Mouse (Mus musculus) activated CD4-positive, CD25-positive, alpha-beta regulatory T cell (primary cell): ENCODE data around the gene Ccdc134. TPM values are rescaled to one million over a fixed set of nuclear protein-coding genes. Genes with fewer than 3 reads are reported as not detected.

Source experiments
- polyA plus RNA-seq, 2 experiments: library from polyadenylated mRNA; unstranded; fragments of 100-300 nt; shearing (Covaris generic); gene quantifications; one replicate each; pipeline ENCODE4 v1.2.1; 2017

The Ccdc134 gene
- polyA plus RNA-seq = 10 to 100 TPM; 25.7 to 27.7 TPM

GRCm38 (mm10) chr15:82127426-82128374, at the start of gene Ccdc134:
TSS of gene Ccdc134 (plus strand) at chr15:82127922.

GRCm38 (mm10) chr15:82146770-82147610, 19.3 kb downstream of the Ccdc134 start, which contains the start of gene Srebf2:
TSS of gene Srebf2 (plus strand) at chr15:82147181.

Other genes starting within 250 kb of the Ccdc134 start
- 10 to 100 TPM; 43.2 to 56.7 TPM for gene Polr3h, start 201.7 kb upstream of the Ccdc134 start, polyA plus RNA-seq
- under 1 TPM in 1 of 2 experiments, not detected in 1; 0.36 TPM for gene Csdc2, start 191.2 kb upstream of the Ccdc134 start, polyA plus RNA-seq
- gene Pmm1, start 167.0 kb upstream of the Ccdc134 start, polyA plus RNA-seq = 10 to 100 TPM in 1 of 2 experiments, 1 to 10 TPM in 1; 6.9 to 20.5 TPM
- not detected for gene 1700029P11Rik, start 147.4 kb upstream of the Ccdc134 start, polyA plus RNA-seq
- 10 to 100 TPM; 60.7 to 84.2 TPM for gene Xrcc6, start 140.1 kb upstream of the Ccdc134 start, polyA plus RNA-seq
- gene Desi1, start 94.1 kb upstream of the Ccdc134 start, polyA plus RNA-seq = 10 to 100 TPM; 31.3 to 45.5 TPM
- gene Snu13, start 80.3 kb upstream of the Ccdc134 start, polyA plus RNA-seq = 100 to 1,000 TPM; 149 to 178 TPM
- gene 4930407I10Rik, start 68.8 kb upstream of the Ccdc134 start, polyA plus RNA-seq = not detected
- under 1 TPM in 1 of 2 experiments, not detected in 1; 0.22 TPM for gene Mei1, start 57.9 kb upstream of the Ccdc134 start, polyA plus RNA-seq
- 100 to 1,000 TPM in 1 of 2 experiments, 10 to 100 TPM in 1; 59.7 to 125 TPM for gene Srebf2, start 19.3 kb downstream of the Ccdc134 start, polyA plus RNA-seq
- under 1 TPM; 0.20 to 0.25 TPM for gene Shisa8, start 84.9 kb downstream of the Ccdc134 start, polyA plus RNA-seq
- gene Tnfrsf13c, start 96.4 kb downstream of the Ccdc134 start, polyA plus RNA-seq = 1 to 10 TPM; 4.7 to 6.4 TPM
- 10 to 100 TPM; 10.2 to 11.3 TPM for gene Cenpm, start 116.8 kb downstream of the Ccdc134 start, polyA plus RNA-seq
- gene 1500009C09Rik, start 124.5 kb downstream of the Ccdc134 start, polyA plus RNA-seq = not detected
- gene Sept3, start 147.0 kb downstream of the Ccdc134 start, polyA plus RNA-seq = under 1 TPM in 1 of 2 experiments, not detected in 1; 0.66 TPM
- not detected for gene Wbp2nl, start 171.0 kb downstream of the Ccdc134 start, polyA plus RNA-seq
- 10 to 100 TPM; 47.9 to 63.9 TPM for gene Naga, start 211.0 kb downstream of the Ccdc134 start, polyA plus RNA-seq
- 10 to 100 TPM in 1 of 2 experiments, 1 to 10 TPM in 1; 3.2 to 11.3 TPM for gene Pheta2, start 211.0 kb downstream of the Ccdc134 start, polyA plus RNA-seq
- gene Smdt1, start 211.0 kb downstream of the Ccdc134 start, polyA plus RNA-seq = 100 to 1,000 TPM; 231 to 276 TPM
- gene Ndufa6, start 226.4 kb downstream of the Ccdc134 start, polyA plus RNA-seq = 100 to 1,000 TPM; 296 to 458 TPM